Mouse (Mus musculus) megakaryocyte, embryonic 14.5 days (primary cell): ENCODE data around the gene Unc93a. TPM values are rescaled to one million over a fixed set of nuclear protein-coding genes. Genes with fewer than 3 reads are reported as not detected.
"Not testable (repeated sequence)": the region's sequence is repeated elsewhere in the genome, so short reads cannot be mapped to it uniquely, and the experiment has no call there.

Experiments used
- H3K27me3 ChIP-seq: replicated peaks from 2 replicates; pipeline ENCODE3; 2012; ENCODE audit warnings: inconsistent platforms
- H3K36me3 ChIP-seq: replicated peaks from 2 replicates; pipeline ENCODE3; 2012; ENCODE audit warnings: low read length, inconsistent platforms, mixed read lengths
- H3K4me1 ChIP-seq: 2 replicates; pipeline ENCODE4 v1.6.1; 2012; ENCODE audit warnings: inconsistent platforms
- H3K4me3 ChIP-seq: replicated peaks from 2 replicates; pipeline ENCODE3; 2012; ENCODE audit warnings: moderate library complexity, mild to moderate bottlenecking, inconsistent platforms
- H3K9me3 ChIP-seq: 2 replicates; pipeline ENCODE4 v1.6.1; 2012; ENCODE audit warnings: inconsistent platforms
- polyA plus RNA-seq: library from polyadenylated mRNA; stranded (reverse); fragments of >175 nt; gene quantifications from 2 replicates; pipeline ENCODE4 v1.2.3, GENCODE M21; 2012; ENCODE audit warnings: low replicate concordance; ENCODE audit not compliant: insufficient read depth

The Unc93a gene
- polyA plus RNA-seq, 1 experiment = 0.55 TPM

GRCm38 (mm10) chr17:13112504-13113291 lies 18.9 kb downstream of the Unc93a start:
- H3K9me3 ChIP-seq, H3K4me1 ChIP-seq, H3K4me3 ChIP-seq, H3K27me3 ChIP-seq, H3K36me3 ChIP-seq: not testable (repeated sequence)

- not testable (repeated sequence) for H3K4me1 ChIP-seq, H3K9me3 ChIP-seq, H3K36me3 ChIP-seq, H3K27me3 ChIP-seq, H3K4me3 ChIP-seq
Observed at GRCm38 (mm10) chr17:13106563-13106962, 25.0 kb downstream of the Unc93a start.

GRCm38 (mm10) chr17:13092960-13093359 lies 38.6 kb downstream of the Unc93a start:
- H3K36me3 ChIP-seq, H3K27me3 ChIP-seq, H3K4me1 ChIP-seq, H3K4me3 ChIP-seq, H3K9me3 ChIP-seq: not testable (repeated sequence)

DNA sequence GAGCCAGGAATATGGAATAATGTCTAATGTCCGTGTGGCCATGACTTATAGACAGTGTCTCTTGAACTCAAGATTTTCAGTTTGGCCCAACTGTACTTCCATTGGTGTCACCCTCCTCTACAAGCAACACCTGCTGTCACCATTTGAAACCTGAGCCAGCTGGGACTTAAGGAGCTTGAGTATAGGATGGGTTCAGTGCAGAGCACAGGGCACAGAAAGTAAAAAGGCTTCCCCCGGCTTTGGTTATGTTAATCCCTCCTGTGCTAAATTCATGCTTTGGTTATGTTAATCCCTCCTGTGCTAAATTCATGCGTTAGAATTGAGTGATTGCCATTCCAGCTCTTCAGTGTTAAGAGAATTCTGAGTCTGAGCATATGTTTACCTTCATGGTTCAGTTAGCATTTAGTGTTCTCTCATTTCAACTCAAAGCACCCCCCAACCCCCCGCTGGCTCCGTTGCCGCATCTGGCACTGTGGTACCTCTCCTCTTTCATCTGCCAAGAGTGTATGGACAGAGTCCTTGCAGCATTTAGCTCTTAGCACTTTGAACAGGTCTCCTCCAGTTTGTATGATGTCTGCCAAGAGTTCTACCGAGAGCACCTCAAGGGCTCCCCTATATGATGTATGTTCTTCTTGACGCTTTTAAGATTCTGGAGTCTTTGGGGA lies 39.4 kb downstream of the Unc93a start:
- H3K27me3 ChIP-seq, H3K4me3 ChIP-seq, H3K9me3 ChIP-seq, H3K36me3 ChIP-seq, H3K4me1 ChIP-seq: not testable (repeated sequence)

GRCm38 (mm10) chr17:13091510-13091909 lies 40.1 kb downstream of the Unc93a start:
- H3K27me3 ChIP-seq, H3K4me1 ChIP-seq, H3K4me3 ChIP-seq, H3K36me3 ChIP-seq, H3K9me3 ChIP-seq: not testable (repeated sequence)

- H3K4me1 ChIP-seq, H3K9me3 ChIP-seq, H3K27me3 ChIP-seq, H3K4me3 ChIP-seq, H3K36me3 ChIP-seq: not testable (repeated sequence)
Observed at GRCm38 (mm10) chr17:13069227-13069626, 62.4 kb downstream of the Unc93a start.

GRCm38 (mm10) chr17:13067864-13068385 lies 63.7 kb downstream of the Unc93a start:
- H3K27me3 ChIP-seq, H3K9me3 ChIP-seq, H3K4me3 ChIP-seq, H3K36me3 ChIP-seq, H3K4me1 ChIP-seq: not testable (repeated sequence)

DNA sequence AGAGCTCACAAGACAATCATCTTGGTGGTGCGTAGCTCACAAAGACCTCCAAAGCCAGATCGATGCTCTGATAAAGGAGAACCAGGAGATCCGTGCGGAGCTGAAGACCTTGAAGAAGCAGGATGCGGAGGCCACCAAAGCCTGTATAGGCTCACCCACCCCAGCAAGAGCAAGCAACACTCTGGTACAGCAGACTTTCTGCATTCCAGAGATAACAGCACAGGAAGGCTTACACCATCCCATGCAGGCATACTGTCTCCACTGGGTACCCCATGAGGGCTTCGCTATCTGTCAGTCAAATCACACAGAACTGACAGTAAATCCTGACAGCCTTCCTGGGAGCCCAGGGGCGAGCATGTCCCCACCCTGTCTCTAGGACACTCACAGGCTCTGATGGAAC lies 68.7 kb downstream of the Unc93a start:
- H3K4me1 ChIP-seq, H3K9me3 ChIP-seq, H3K4me3 ChIP-seq, H3K27me3 ChIP-seq, H3K36me3 ChIP-seq: not testable (repeated sequence)

- H3K4me1 ChIP-seq, H3K27me3 ChIP-seq, H3K4me3 ChIP-seq, H3K36me3 ChIP-seq, H3K9me3 ChIP-seq: not testable (repeated sequence)
Observed at GRCm38 (mm10) chr17:13060804-13061203, 70.8 kb downstream of the Unc93a start, which contains the start of gene Tcp10b. Gene Tcp10b (plus strand): TSS chr17:13061104.

Other genes with a start within 250 kb of the Unc93a start
- gene Pnldc1, start 221.6 kb downstream of the Unc93a start, polyA plus RNA-seq = not detected in 2 replicates
- gene Tcp1, start 216.1 kb downstream of the Unc93a start, polyA plus RNA-seq = 12.9 and 20.7 TPM in 2 replicates
- gene Mrpl18, start 215.5 kb downstream of the Unc93a start, polyA plus RNA-seq = 21.3 and 86.7 TPM in 2 replicates
- gene Acat3, start 191.2 kb downstream of the Unc93a start, polyA plus RNA-seq = not detected in 2 replicates
- 6.8 and 29.7 TPM in 2 replicates for gene Acat2, start 171.1 kb downstream of the Unc93a start, polyA plus RNA-seq
- gene Wtap, start 137.6 kb downstream of the Unc93a start, polyA plus RNA-seq = 5.3 and 15.9 TPM in 2 replicates
- 237 and 328 TPM in 2 replicates for gene Sod2, start 125.0 kb downstream of the Unc93a start, polyA plus RNA-seq
- gene Gpr31b, start 79.5 kb downstream of the Unc93a start, polyA plus RNA-seq = not detected in 2 replicates
- 0.56 TPM in 1 of 2 replicates, not detected in the other for gene Tcp10b, start 70.7 kb downstream of the Unc93a start, polyA plus RNA-seq
- gene Smok2a, start 89.4 kb upstream of the Unc93a start, polyA plus RNA-seq = not detected in 2 replicates
- not detected in 2 replicates for gene Smok2b, start 98.4 kb upstream of the Unc93a start, polyA plus RNA-seq
- gene Tcp10c, start 222.8 kb upstream of the Unc93a start, polyA plus RNA-seq = not detected in 2 replicates